Mouse (Mus musculus) central nervous system, embryonic 11.5 days (tissue): Measurements from ENCODE around the gene Rps27. TPM values are rescaled to one million over a fixed set of nuclear protein-coding genes. Genes with fewer than 3 reads are reported as not detected.

Experiments
- polyA plus RNA-seq: library from polyadenylated mRNA; depleted of rRNA; stranded (reverse); fragments of >200 nt; gene quantifications from 2 replicates; pipeline ENCODE4 v1.2.3, GENCODE M21; 2012; rRNA removed

The Rps27 gene
- polyA plus RNA-seq: 1,490 and 2,994 TPM in 2 replicates

GRCm38 (mm10) chr3:90213377-90213866, at the start of gene Rps27, which contains the start of gene Rab13:
TSS of gene Rps27 (minus strand) at chr3:90213651.
TSS of gene Rab13 (plus strand) at chr3:90213695.

DNA sequence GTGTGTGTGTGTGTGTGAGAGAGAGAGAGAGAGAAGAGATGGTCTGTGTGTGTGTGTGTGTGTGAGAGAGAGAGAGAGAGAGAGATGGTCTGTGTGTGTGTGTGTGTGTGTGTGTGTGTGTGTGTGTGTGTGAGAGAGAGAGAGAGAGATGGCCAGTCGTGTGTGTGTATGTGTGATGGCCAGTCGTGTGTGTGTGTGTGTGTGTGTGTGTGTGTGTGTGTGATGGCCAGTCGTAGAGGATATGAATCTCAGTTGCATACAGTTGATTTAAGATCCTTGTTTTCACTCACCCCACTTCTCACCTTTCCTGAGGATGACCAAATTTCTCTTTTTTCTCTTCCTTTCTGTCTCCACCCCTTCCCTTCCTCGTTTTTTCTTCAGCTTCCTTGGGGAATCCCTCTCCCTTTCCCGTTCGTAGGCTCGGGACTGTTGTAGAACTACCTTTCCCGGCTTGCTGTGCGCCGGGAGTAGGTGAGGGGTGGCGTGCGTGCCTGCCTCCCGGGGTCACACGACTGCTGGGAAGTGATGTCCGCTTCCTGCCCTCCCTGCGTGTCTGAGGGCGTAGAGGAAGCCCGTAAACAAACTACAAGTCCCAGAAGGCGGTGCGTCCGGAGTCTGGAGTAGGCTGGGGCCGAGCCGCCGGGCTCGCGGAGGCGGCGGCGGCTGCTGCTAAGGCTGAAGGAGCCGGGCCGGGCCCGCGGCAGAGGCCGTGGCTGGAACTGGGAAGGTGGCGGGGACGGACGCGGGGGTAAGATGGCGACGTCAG, 40.4 kb upstream of the Rps27 start, which contains the start of gene Crtc2:
Gene Crtc2 (plus strand): TSS at position 511 of the 766 bp plus-strand sequence.

DNA sequence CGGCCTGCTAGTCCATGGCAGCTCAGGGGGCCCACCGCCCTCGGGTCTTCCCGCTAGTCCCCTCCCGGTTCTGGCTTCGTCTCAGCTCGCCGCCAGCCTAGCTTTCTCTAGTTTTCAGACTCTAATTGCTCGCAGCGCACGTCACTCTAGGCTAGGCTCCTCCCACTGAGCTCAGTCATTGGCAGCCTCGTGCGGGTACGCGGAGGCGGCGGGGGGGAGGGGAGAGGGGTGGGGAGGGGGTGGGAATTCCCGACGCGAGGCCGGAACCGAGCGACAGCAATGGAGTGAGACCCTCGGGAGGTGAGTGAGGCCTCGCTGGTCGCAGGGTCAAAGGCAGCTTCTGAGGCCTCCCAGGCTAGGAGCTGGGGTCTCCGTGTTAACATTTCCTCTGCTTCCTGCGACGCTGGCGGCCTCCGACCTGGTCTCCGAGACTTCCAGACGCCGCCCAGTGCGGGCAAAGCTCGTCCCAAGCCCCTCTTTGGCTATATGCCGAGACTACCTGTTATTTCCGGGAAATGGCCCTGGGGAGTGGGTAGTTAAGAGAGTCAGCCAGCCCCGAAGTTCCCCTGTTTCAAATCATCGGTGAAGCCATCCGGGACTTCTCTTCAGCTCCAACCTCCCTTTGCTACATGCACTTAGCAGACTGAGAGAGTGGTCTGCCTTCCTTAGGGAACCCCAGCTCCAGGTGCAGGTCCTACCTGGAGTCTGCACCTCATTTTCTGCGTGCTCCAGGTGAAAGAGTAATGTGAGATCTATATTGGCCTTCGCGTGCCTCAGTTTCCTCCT, 34.7 kb upstream of the Rps27 start, which contains the start of gene Slc39a1:
Gene Slc39a1 (plus strand): TSS at position 213 of the 786 bp plus-strand sequence.

DNA sequence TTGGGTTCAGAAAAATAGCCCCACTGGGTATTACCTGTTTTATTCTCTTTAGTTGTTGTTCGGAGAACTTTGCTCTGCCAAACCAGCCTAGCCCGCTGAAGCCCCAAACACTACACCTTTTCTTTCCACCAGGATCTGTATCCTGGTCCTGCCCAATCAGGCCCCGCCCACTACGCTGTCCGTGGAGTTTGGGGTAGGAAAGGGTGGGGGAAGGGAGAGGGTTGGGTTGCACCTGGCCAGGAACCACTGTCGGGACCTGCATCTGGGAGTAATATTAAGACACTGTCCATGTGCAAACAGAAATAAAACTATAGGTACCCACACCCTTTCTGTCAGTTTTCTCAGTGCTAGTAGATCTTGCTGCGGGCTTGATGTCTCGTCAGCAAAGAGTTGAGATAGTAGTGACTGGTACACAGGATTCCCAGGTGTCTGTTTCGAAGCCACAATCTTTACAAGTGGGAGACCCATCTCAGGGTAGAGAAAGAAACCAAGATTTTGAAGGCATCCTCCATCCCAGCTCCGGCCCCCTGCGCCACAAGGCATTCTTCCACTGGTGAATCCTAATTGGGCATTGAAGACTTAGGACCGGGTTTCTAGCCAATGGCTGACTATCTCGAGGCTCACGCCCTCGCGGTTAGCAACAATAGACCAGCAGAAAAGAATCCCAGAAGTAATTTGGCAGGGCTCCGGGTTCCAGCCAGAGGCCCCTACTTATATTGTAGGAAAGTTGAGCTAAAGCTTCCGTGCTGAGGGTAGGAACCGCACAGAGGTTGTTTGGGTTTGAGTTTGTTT, 29.7 kb upstream of the Rps27 start, which contains the start of gene Creb3l4:
Gene Creb3l4 (minus strand): TSS at position 529 of the 792 bp plus-strand sequence.

GRCm38 (mm10) chr3:90231507-90232333, 18.3 kb upstream of the Rps27 start, which contains the start of gene Jtb:
TSS of gene Jtb (plus strand) at chr3:90231597.

Other genes with a start within 250 kb of the Rps27 start
- gene Hax1, start 214.9 kb downstream of the Rps27 start, polyA plus RNA-seq: 146 and 396 TPM in 2 replicates
- gene 4933434E20Rik, start 162.0 kb downstream of the Rps27 start, polyA plus RNA-seq: 91.0 and 120 TPM in 2 replicates
- 111 and 173 TPM in 2 replicates for gene Ubap2l, start 161.0 kb downstream of the Rps27 start, polyA plus RNA-seq
- 273 and 485 TPM in 2 replicates for gene Tpm3, start 141.0 kb downstream of the Rps27 start, polyA plus RNA-seq
- gene Nup210l, start 109.5 kb downstream of the Rps27 start, polyA plus RNA-seq: 2.3 and 3.0 TPM in 2 replicates
- 30.1 and 40.6 TPM in 2 replicates for gene Rab13, start within 50 bp of the Rps27 start, polyA plus RNA-seq
- 55.7 and 58.3 TPM in 2 replicates for gene Jtb, start 17.9 kb upstream of the Rps27 start, polyA plus RNA-seq
- gene Creb3l4, start 29.9 kb upstream of the Rps27 start, polyA plus RNA-seq: 2.4 and 3.6 TPM in 2 replicates
- 27.3 and 38.8 TPM in 2 replicates for gene Slc39a1, start 34.5 kb upstream of the Rps27 start, polyA plus RNA-seq
- gene Crtc2, start 40.5 kb upstream of the Rps27 start, polyA plus RNA-seq: 37.2 and 54.6 TPM in 2 replicates
- gene Dennd4b, start 51.5 kb upstream of the Rps27 start, polyA plus RNA-seq: 17.1 and 20.7 TPM in 2 replicates
- 22.4 and 37.6 TPM in 2 replicates for gene Gatad2b, start 79.5 kb upstream of the Rps27 start, polyA plus RNA-seq
- gene Slc27a3, start 176.3 kb upstream of the Rps27 start, polyA plus RNA-seq: 29.9 and 31.1 TPM in 2 replicates
- gene Ints3, start 220.0 kb upstream of the Rps27 start, polyA plus RNA-seq: 48.4 and 57.9 TPM in 2 replicates